Mouse (Mus musculus) lung, adult 2 months (tissue): ENCODE measurements around the gene Dcaf7.

ENCODE experiments used
- CTCF ChIP-seq: fragments of 200-500 bp; IDR thresholded peaks from 2 replicates; pipeline ENCODE4 v1.5.1; 2011; ENCODE audit warnings: mild to moderate bottlenecking, low read length, control low read depth; ENCODE audit not compliant: insufficient read depth
- POLR2A ChIP-seq: fragments of 200-500 bp; IDR thresholded peaks from 2 replicates; pipeline ENCODE4 v1.6.1; 2011; ENCODE audit warnings: low read depth, mild to moderate bottlenecking, control low read depth, low read length, borderline replicate concordance; ENCODE audit errors: extremely low read depth

DNA sequence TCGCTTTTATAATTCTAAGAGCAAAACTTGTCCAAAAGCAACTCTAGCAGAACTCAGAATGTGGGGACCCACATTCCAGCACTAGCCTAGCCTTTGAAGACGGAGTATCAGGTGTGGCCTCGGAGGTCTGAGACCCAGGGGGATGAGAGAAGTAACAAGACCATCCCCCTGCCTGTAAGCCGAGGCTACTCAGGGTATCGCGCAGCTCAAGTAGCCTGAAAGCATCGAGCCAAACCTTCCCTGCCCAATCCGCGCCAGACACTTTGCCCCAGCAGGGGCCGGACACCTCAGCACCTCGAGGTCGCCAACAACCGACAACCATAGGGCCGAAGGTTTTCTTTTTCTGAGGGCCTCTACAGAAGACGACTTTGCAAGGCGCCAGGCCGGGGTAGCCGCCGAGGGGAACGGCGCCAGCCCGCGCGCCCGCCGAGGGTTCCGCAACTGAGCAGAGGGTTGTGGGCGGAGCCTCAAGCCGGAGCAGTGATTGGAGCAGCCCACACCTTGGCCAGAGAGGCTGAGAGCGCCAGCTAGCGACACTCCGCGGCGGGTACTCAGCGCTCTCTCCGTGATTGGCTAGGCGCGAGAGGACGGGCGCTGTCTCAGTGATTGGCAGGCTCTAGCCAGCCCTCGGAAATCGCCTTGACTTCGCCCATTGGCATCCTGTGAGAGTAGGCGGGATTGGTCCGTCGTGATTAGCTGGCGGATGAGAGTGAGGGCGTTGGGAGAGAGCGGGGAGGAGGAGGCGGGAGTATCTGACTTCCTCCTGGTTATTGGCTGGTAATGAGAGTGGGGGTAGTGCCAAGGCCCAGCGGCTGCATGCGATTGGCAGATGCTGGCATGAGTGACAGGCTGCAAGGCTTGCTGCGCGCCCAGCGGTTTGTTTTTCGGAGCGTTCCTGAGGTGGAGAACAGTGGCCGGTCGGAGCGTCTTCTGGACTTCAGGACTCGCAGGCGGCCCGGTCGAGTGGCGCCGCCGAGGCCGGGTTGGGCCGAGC lies 47.3 kb downstream of the Dcaf7 start, which contains the start of gene Map3k3:
- TF ChIP-seq CTCF = no peak
- TF ChIP-seq POLR2A = peak; percentile 91
